Mouse (Mus musculus): Measurements from ENCODE around the gene Adprhl2. TPM values are rescaled to one million over a fixed set of nuclear protein-coding genes. Genes with fewer than 3 reads are reported as not detected.

The Adprhl2 gene
- polyA plus RNA-seq, 1 experiment from 2014 or later, result 97.5 TPM

Other genes starting within 250 kb of the Adprhl2 start
- 46.7 and 50.3 TPM in 2 replicates for gene Lsm10, start 225.1 kb downstream of the Adprhl2 start, polyA plus RNA-seq (2015; fragmentation: Nextera tagmentation; extraction: Ambion mirVana)
- 34.9 and 36.6 TPM in 2 replicates for gene Stk40, start 217.7 kb downstream of the Adprhl2 start, polyA plus RNA-seq (2015; fragmentation: Nextera tagmentation; extraction: Ambion mirVana)
- 70.2 and 78.2 TPM in 2 replicates for gene Eva1b, start 174.0 kb downstream of the Adprhl2 start, polyA plus RNA-seq (2015; fragmentation: Nextera tagmentation; extraction: Ambion mirVana)
- 8.6 and 10.3 TPM in 2 replicates for gene Sh3d21, start 158.2 kb downstream of the Adprhl2 start, polyA plus RNA-seq (2015; fragmentation: Nextera tagmentation; extraction: Ambion mirVana)
- gene Thrap3, start 118.9 kb downstream of the Adprhl2 start, polyA plus RNA-seq (2015; fragmentation: Nextera tagmentation; extraction: Ambion mirVana), result 248 and 262 TPM in 2 replicates
- gene Map7d1, start 65.4 kb downstream of the Adprhl2 start, polyA plus RNA-seq (2015; fragmentation: Nextera tagmentation; extraction: Ambion mirVana), result 48.8 and 57.0 TPM in 2 replicates
- 122 and 126 TPM in 2 replicates for gene Trappc3, start 59.4 kb downstream of the Adprhl2 start, polyA plus RNA-seq (2015; fragmentation: Nextera tagmentation; extraction: Ambion mirVana)
- gene Col8a2, start 34.9 kb downstream of the Adprhl2 start, polyA plus RNA-seq (2015; fragmentation: Nextera tagmentation; extraction: Ambion mirVana), result 33.9 and 43.4 TPM in 2 replicates
- 18.5 and 22.0 TPM in 2 replicates for gene Tekt2, start 4.0 kb upstream of the Adprhl2 start, polyA plus RNA-seq (2015; fragmentation: Nextera tagmentation; extraction: Ambion mirVana)
- gene Ago3, start 107.9 kb upstream of the Adprhl2 start, polyA plus RNA-seq (2015; fragmentation: Nextera tagmentation; extraction: Ambion mirVana), result 20.1 and 24.9 TPM in 2 replicates
- 7.4 and 8.1 TPM in 2 replicates for gene Ago1, start 146.9 kb upstream of the Adprhl2 start, polyA plus RNA-seq (2015; fragmentation: Nextera tagmentation; extraction: Ambion mirVana)
- gene Ago4, start 211.8 kb upstream of the Adprhl2 start, polyA plus RNA-seq (2015; fragmentation: Nextera tagmentation; extraction: Ambion mirVana), result 3.9 and 4.0 TPM in 2 replicates
- gene Clspn, start 235.2 kb upstream of the Adprhl2 start, polyA plus RNA-seq (2015; fragmentation: Nextera tagmentation; extraction: Ambion mirVana), result 48.1 and 49.7 TPM in 2 replicates